Mouse (Mus musculus): ENCODE measurements at regions not wholly inside any gene's neighbourhood (a gene's known extent, or its start where the extent isn't known, plus 50 kb on each side); places are given as distances from the start of the nearest gene placed in this dataset.

- no peak for TF ChIP-seq MAX (IDR thresholded peaks at IDR 0.05)
- no peak for TF ChIP-seq CTCF (IDR thresholded peaks at IDR 0.05; ENCODE audit: control insufficient read depth, insufficient read depth, insufficient read length)
- TF ChIP-seq CEBPB (IDR thresholded peaks at IDR 0.05; ENCODE audit: low read depth) = no peak
- TF ChIP-seq USF1 (IDR thresholded peaks at IDR 0.05; ENCODE audit: low read depth) = no peak
Observed at GRCm38 (mm10) chr8:42348073-42348603, 793.1 kb downstream of the Triml1 start.

Measured in C2C12 (cell line).